Mouse (Mus musculus): Measurements from ENCODE around the gene Nlrc5.
"Not testable (repeated sequence)": the region's sequence is repeated elsewhere in the genome, so short reads cannot be mapped to it uniquely, and the experiment has no call there.

Gene Nlrc5

GRCm38 (mm10) chr8:94433981-94434466 is at the start of gene Nlrc5:
Nlrc5 (plus strand) TSS chr8:94434356.
- DNase-seq (ENCODE audit: low read depth, low spot score) = peak; percentile 93

- no peak for DNase-seq (ENCODE audit: low read depth, low spot score)
These were observed 48.5 kb upstream of the Nlrc5 start for GRCm38 (mm10) chr8:94385506-94386213.

- peak; percentile 96 for DNase-seq (ENCODE audit: low read depth, low spot score)
These were observed 47.7 kb upstream of the Nlrc5 start, which contains the start of gene Herpud1 for GRCm38 (mm10) chr8:94386214-94387026. Herpud1 (plus strand) TSS chr8:94386438.

GRCm38 (mm10) chr8:94387027-94387684 is 47.0 kb upstream of the Nlrc5 start:
- DNase-seq (ENCODE audit: low read depth, low spot score) = peak; percentile 82

GRCm38 (mm10) chr8:94387785-94388184 is 46.4 kb upstream of the Nlrc5 start:
- DNase-seq (ENCODE audit: low read depth, low spot score) = no peak

- DNase-seq (ENCODE audit: low read depth, low spot score) = no peak
These were observed 44.6 kb upstream of the Nlrc5 start for GRCm38 (mm10) chr8:94389531-94389930.

GRCm38 (mm10) chr8:94390429-94390828 is 43.7 kb upstream of the Nlrc5 start:
- DNase-seq (ENCODE audit: low read depth, low spot score) = no peak

GRCm38 (mm10) chr8:94390910-94391309 is 43.2 kb upstream of the Nlrc5 start:
- no peak for DNase-seq (ENCODE audit: low read depth, low spot score)

GRCm38 (mm10) chr8:94392147-94392546 is 42.0 kb upstream of the Nlrc5 start:
- DNase-seq (ENCODE audit: low read depth, low spot score) = peak; percentile 59

- DNase-seq (ENCODE audit: low read depth, low spot score) = no peak
These were observed 41.5 kb upstream of the Nlrc5 start for GRCm38 (mm10) chr8:94392648-94393047.

GRCm38 (mm10) chr8:94395851-94396540 is 38.2 kb upstream of the Nlrc5 start:
- DNase-seq (ENCODE audit: low read depth, low spot score) = no peak

- DNase-seq (ENCODE audit: low read depth, low spot score) = peak; percentile 65
These were observed 37.0 kb upstream of the Nlrc5 start for GRCm38 (mm10) chr8:94396964-94397657.

- DNase-seq (ENCODE audit: low read depth, low spot score) = peak; percentile 76
These were observed 35.6 kb upstream of the Nlrc5 start for GRCm38 (mm10) chr8:94398587-94398986.

GRCm38 (mm10) chr8:94399361-94399953 is 34.7 kb upstream of the Nlrc5 start:
- no peak for DNase-seq (ENCODE audit: low read depth, low spot score)

- DNase-seq (ENCODE audit: low read depth, low spot score) = not testable (repeated sequence)
These were observed 34.2 kb upstream of the Nlrc5 start for GRCm38 (mm10) chr8:94399957-94400356.

- peak; percentile 38 for DNase-seq (ENCODE audit: low read depth, low spot score)
These were observed 25.6 kb upstream of the Nlrc5 start for GRCm38 (mm10) chr8:94408443-94409080.

GRCm38 (mm10) chr8:94409523-94409922 is 24.6 kb upstream of the Nlrc5 start:
- DNase-seq (ENCODE audit: low read depth, low spot score) = no peak

GRCm38 (mm10) chr8:94412518-94412917 is 21.6 kb upstream of the Nlrc5 start:
- DNase-seq (ENCODE audit: low read depth, low spot score) = no peak

GRCm38 (mm10) chr8:94413509-94413908 is 20.6 kb upstream of the Nlrc5 start:
- peak; percentile 85 for DNase-seq (ENCODE audit: low read depth, low spot score)

- peak; percentile 42 for DNase-seq (ENCODE audit: low read depth, low spot score)
These were observed 18.9 kb upstream of the Nlrc5 start for GRCm38 (mm10) chr8:94415218-94415617.
